Mouse (Mus musculus) cerebellum, adult 2 months (tissue): ENCODE results near the gene Tomm22. TPM values are rescaled to one million over a fixed set of nuclear protein-coding genes. Genes with fewer than 3 reads are reported as not detected.

Experiments used
- DNase-seq, 2 experiments: peaks; one replicate each; pipeline ENCODE4 v3.0.0; 2021
- H3K27ac ChIP-seq: fragments of 200-500 bp; 2 replicates; pipeline ENCODE4 v1.5.1; 2012; ENCODE audit warnings: low read length, control low read depth, inconsistent platforms; ENCODE audit not compliant: insufficient read depth
- H3K27me3 ChIP-seq: fragments of 200-500 bp; 2 replicates; pipeline ENCODE4 v1.6.1; 2012; ENCODE audit warnings: inconsistent platforms, mild to moderate bottlenecking, low read length, moderate library complexity; ENCODE audit not compliant: control insufficient read depth, insufficient read depth
- H3K4me1 ChIP-seq: fragments of 200-500 bp; 2 replicates; pipeline ENCODE4 v1.6.1; 2011; ENCODE audit warnings: low read length; ENCODE audit not compliant: control insufficient read depth, insufficient read depth
- H3K4me3 ChIP-seq: fragments of 200-500 bp; replicated peaks from 2 replicates; pipeline ENCODE3; 2011; ENCODE audit warnings: mild to moderate bottlenecking, low read depth, low read length, control low read depth; ENCODE audit not compliant: insufficient read depth
- CTCF ChIP-seq: fragments of 200-500 bp; IDR thresholded peaks from 2 replicates; pipeline ENCODE4 v1.5.1; 2011; ENCODE audit warnings: low read depth, mild to moderate bottlenecking, control low read depth, low read length, moderate library complexity, borderline replicate concordance; ENCODE audit not compliant: insufficient read depth
- POLR2A ChIP-seq: fragments of 200-500 bp; IDR thresholded peaks from 2 replicates; pipeline ENCODE4 v1.6.1; 2011; ENCODE audit warnings: low read length, control low read depth, borderline replicate concordance; ENCODE audit not compliant: insufficient read depth
- WGBS: fragments of 180-500 bp; shearing (Covaris S2); methylation state at CpG from one replicate; pipeline ENCODE4 v1.1.7; 2018; 5-methylcytosine and 5-hydroxymethylcytosine counted together
- polyA plus RNA-seq: library from polyadenylated mRNA; depleted of rRNA; stranded (reverse); fragments of >200 nt; gene quantifications from 2 replicates; pipeline ENCODE4 v1.2.3, GENCODE M21; 2012

The Tomm22 gene
- polyA plus RNA-seq, 1 experiment = 106 TPM

- no peak overlapping the region for H3K4me3 ChIP-seq
- 87% methylated on average over 2 of the region's 2 CpGs for WGBS
- no peak for TF ChIP-seq CTCF
- no peak for TF ChIP-seq POLR2A
- H3K4me1 ChIP-seq = peaks cover 10% of the 10 kb centered on the region
- DNase-seq = no peak
- H3K27ac ChIP-seq = no peak overlapping the region
- no peaks in the 10 kb centered on the region for H3K27me3 ChIP-seq
Observed at GRCm38 (mm10) chr15:79677936-79678335, 7.3 kb downstream of the Tomm22 start.

GRCm38 (mm10) chr15:79681973-79682372 lies 11.3 kb downstream of the Tomm22 start:
- no peak overlapping the region for H3K27ac ChIP-seq
- H3K27me3 ChIP-seq = no peaks in the 10 kb centered on the region
- TF ChIP-seq CTCF = no peak
- no peak for TF ChIP-seq POLR2A
- H3K4me3 ChIP-seq = no peak overlapping the region
- peaks cover 13% of the 10 kb centered on the region for H3K4me1 ChIP-seq
- WGBS = 73% methylated on average over 4 of the region's 4 CpGs
- DNase-seq = no peak

GRCm38 (mm10) chr15:79683146-79683545 lies 12.5 kb downstream of the Tomm22 start:
- H3K27ac ChIP-seq = no peak overlapping the region
- 62% methylated on average over 6 of the region's 6 CpGs for WGBS
- no peak overlapping the region for H3K4me3 ChIP-seq
- DNase-seq = no peak
- no peak for TF ChIP-seq CTCF
- no peak for TF ChIP-seq POLR2A
- peaks cover 13% of the 10 kb centered on the region for H3K4me1 ChIP-seq
- no peaks in the 10 kb centered on the region for H3K27me3 ChIP-seq

DNA sequence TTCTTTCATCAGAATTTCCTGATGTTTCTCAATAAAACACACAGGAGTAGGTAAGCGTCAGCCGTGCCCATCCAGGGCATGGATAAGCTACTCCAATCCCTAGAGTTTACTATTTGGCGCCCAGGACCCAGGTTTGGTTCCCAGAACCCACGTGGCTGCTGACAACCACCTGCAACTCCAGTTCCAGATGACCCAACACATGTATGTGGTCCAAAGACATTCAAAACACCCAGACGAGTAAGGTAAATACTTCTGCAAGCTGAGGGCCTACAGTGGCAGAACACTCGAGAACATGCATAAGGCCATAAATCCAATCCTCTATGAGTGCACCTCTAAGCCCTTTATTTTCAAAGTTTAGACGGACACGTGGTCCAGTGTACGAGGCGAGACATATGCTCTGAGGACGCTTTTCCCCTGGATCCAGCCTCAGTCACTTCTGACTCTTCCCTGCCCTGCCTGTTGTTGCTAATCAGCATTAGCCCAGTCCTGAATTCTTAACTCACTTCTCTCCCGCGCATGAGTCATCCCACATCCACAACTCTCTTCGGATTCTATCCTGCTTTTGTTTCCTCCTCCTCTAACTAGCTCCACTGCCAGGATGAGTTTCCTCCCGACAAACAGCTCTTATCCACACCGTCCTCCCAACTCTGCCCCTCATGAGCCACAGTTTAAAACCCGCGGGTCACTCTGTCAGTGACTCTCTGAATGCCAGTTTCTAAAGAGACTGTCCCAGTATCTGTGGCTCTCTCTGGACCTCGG lies 13.2 kb downstream of the Tomm22 start:
- Histone ChIP-seq H3K4me1 (peaks cover 16% of the 10 kb centered on the region), H3K4me3 (peak overlapping the region; percentile 43), H3K27ac (no peak overlapping the region), H3K27me3 (no peaks in the 10 kb centered on the region)
- no peak for TF ChIP-seq POLR2A
- no peak for TF ChIP-seq CTCF
- WGBS = 23% methylated on average over 19 of the region's 19 CpGs
- DNase-seq = peak in 1 of 2 experiments; percentile 28

DNA sequence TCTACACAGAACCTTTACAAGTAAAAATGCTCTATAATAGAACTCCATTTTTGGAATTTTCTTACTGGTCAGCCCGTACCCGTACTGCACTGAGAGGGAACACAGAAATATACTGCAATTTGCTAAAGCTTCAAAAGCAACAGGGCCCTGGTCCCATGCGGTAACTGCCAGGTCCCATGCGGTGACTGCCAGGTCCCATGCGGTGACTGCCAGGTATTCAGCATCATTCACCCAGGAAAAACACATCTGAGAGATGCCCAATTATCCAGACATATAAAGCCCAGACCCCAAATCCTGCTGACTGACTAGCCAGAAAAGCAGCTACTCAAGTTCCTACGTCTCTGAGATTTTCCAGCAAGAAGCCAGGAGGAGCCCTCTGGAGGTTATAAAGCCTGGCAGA lies 14.0 kb downstream of the Tomm22 start:
- Histone ChIP-seq H3K27ac (no peak overlapping the region), H3K27me3 (no peaks in the 10 kb centered on the region), H3K4me1 (peaks cover 16% of the 10 kb centered on the region), H3K4me3 (peak overlapping the region; percentile 67)
- peak; percentile 57 to 61 for DNase-seq
- no peak for TF ChIP-seq POLR2A
- no peak for TF ChIP-seq CTCF
- WGBS = 9% methylated on average over 6 of the region's 6 CpGs

GRCm38 (mm10) chr15:79685141-79685641 lies 14.5 kb downstream of the Tomm22 start:
- Histone ChIP-seq H3K27me3 (no peaks in the 10 kb centered on the region), H3K4me3 (peak overlapping the region; percentile 67), H3K27ac (no peak overlapping the region), H3K4me1 (peaks cover 14% of the 10 kb centered on the region)
- TF ChIP-seq CTCF (no peak), POLR2A (no peak)
- 10% methylated on average over 6 of the region's 6 CpGs for WGBS
- no peak for DNase-seq

DNA sequence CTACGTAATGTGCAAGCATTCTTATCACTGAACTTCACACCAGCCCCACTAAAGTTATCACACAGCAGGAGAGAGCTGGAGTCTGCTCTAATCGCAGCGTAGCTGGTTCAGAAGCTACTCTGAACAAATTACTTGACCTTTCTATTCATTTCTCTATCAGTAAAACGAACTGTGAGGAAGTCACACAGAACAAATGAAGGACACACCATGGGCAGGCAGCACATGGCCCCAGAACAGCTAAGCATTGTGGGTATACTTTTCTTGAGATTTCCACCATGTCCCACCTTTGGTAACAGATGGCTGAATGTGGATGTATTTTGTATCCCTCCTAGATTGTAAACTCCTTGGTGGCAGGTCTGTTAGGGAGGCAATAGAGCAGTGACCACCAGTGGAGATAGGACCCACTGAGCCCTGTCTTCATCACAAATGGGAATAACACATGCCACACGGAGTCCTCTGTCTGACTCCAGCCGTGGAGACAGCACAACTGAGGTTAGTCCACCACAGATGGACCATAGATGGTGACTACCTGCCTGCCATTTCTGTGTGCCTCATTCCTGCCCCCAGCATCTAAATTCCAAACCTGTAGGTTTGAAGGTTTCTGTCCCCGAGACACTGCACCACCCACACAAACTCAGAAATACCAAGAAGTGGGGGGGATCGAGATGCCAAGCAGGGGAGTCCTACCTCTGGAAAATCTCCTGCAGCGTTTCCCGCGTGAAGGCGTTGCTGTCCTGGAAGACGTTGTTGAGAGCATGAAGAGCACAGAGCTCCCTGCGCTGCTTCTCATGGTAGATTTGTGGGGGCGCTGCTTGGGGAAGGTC lies 15.6 kb downstream of the Tomm22 start:
- DNase-seq = peak in 1 of 2 experiments; percentile 32
- no peak for TF ChIP-seq POLR2A
- TF ChIP-seq CTCF = no peak
- H3K4me1 ChIP-seq = peaks cover 10% of the 10 kb centered on the region
- WGBS = 4% methylated on average over 15 of the region's 15 CpGs
- H3K27me3 ChIP-seq = no peaks in the 10 kb centered on the region
- peak overlapping the region; percentile 67 for H3K4me3 ChIP-seq
- H3K27ac ChIP-seq = 0 out of 2 replicates have a peak overlapping the region, but pooled peaks have one; percentile 4

GRCm38 (mm10) chr15:79687175-79687574 lies 16.5 kb downstream of the Tomm22 start:
- Histone ChIP-seq H3K4me3 (peak overlapping the region; percentile 87), H3K4me1 (peaks cover 6% of the 10 kb centered on the region; the same call in 1 of the 2 replicates), H3K27me3 (no peaks in the 10 kb centered on the region), H3K27ac (peak overlapping the region; percentile 89)
- DNase-seq = no peak
- 0% methylated on average over 32 of the region's 33 CpGs for WGBS
- TF ChIP-seq POLR2A (no peak), CTCF (no peak)
